Mouse (Mus musculus) liver, embryonic 14.5 days (tissue): ENCODE measurements around the gene Gpr156.

Experiments used
- CTCF ChIP-seq: IDR thresholded peaks from 2 replicates; pipeline ENCODE4 v1.5.1; 2016; ENCODE audit warnings: antibody characterized with exemption, low read depth, control low read depth
- EP300 ChIP-seq: IDR thresholded peaks from 2 replicates; pipeline ENCODE4 v1.6.1; 2016; ENCODE audit warnings: antibody characterized with exemption, low read depth

DNA sequence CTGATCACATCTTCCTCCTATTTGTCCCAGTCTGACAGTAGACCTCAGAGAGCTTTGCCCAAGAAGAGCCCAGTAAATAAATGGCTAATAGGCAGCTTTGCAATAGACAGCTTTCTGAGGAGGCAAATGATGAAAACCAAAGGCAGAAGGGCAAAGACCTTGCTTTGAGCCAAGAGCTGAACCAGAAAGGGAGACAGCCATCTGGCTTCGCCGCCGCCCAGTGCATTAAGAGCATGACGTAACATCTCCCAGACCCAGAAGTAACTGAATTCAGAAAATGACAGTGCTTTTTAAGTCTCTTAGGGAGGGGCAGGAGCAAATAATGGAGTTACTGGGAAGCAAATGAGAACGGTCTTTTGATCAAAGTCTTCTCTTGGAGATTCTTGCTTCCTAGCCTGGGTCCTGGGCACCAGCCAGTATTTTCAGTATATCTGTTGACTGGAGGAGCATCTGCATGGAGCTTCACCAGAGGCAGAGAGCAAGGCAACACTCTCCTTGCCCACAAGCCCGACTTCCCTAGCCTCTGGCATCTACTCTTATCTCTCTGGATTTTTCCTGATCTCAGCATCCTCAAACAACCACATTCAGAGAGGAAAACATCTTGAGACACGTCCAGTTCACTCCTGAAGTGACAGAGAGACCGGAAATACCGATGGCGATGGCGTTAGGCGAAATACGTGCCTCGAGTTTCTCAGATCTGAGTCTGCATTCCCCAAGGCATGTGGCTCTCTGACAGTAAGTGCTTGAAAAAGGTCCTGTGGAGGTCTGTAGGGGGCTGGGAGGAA is 92.9 kb downstream of the Gpr156 start:
- no peak for TF ChIP-seq CTCF
- no peak for TF ChIP-seq EP300
